Mouse (Mus musculus): Measurements from ENCODE around the gene Fbxl3.

The Fbxl3 gene

GRCm38 (mm10) chr14:103085840-103086533 lies 13.4 kb downstream of the Fbxl3 start:
- DNase-seq (ENCODE audit: low read depth, low spot score), result no peak

GRCm38 (mm10) chr14:103079209-103079977 lies 20.0 kb downstream of the Fbxl3 start:
- peak; percentile 96 for DNase-seq (ENCODE audit: low read depth, low spot score)

GRCm38 (mm10) chr14:103078006-103078912 lies 21.1 kb downstream of the Fbxl3 start:
- peak; percentile 69 for DNase-seq (ENCODE audit: low read depth, low spot score)

GRCm38 (mm10) chr14:103077272-103078005 lies 21.9 kb downstream of the Fbxl3 start:
- DNase-seq (ENCODE audit: low read depth, low spot score), result no peak

- no peak for DNase-seq (ENCODE audit: low read depth, low spot score)
These were observed 24.2 kb downstream of the Fbxl3 start for GRCm38 (mm10) chr14:103075166-103075565.

GRCm38 (mm10) chr14:103073825-103074224 lies 25.5 kb downstream of the Fbxl3 start:
- no peak for DNase-seq (ENCODE audit: low read depth, low spot score)

GRCm38 (mm10) chr14:103072731-103073130 lies 26.6 kb downstream of the Fbxl3 start:
- DNase-seq (ENCODE audit: low read depth, low spot score), result no peak

- no peak for DNase-seq (ENCODE audit: low read depth, low spot score)
These were observed 27.9 kb downstream of the Fbxl3 start for GRCm38 (mm10) chr14:103071471-103071870.

GRCm38 (mm10) chr14:103070790-103071189 lies 28.6 kb downstream of the Fbxl3 start:
- DNase-seq (ENCODE audit: low read depth, low spot score), result no peak

GRCm38 (mm10) chr14:103069864-103070611 lies 29.3 kb downstream of the Fbxl3 start, which contains the start of gene Cln5:
Gene Cln5, plus strand, starts transcription at chr14:103070216.
- DNase-seq (ENCODE audit: low read depth, low spot score), result peak; percentile 98

GRCm38 (mm10) chr14:103069465-103069863 lies 29.9 kb downstream of the Fbxl3 start:
- DNase-seq (ENCODE audit: low read depth, low spot score), result no peak

- peak; percentile 84 for DNase-seq (ENCODE audit: low read depth, low spot score)
These were observed 33.8 kb downstream of the Fbxl3 start for GRCm38 (mm10) chr14:103065294-103066167.

- DNase-seq (ENCODE audit: low read depth, low spot score), result no peak
These were observed 39.9 kb downstream of the Fbxl3 start for GRCm38 (mm10) chr14:103059495-103059894.

GRCm38 (mm10) chr14:103058998-103059397 lies 40.4 kb downstream of the Fbxl3 start:
- DNase-seq (ENCODE audit: low read depth, low spot score), result peak; percentile 24

- no peak for DNase-seq (ENCODE audit: low read depth, low spot score)
These were observed 42.8 kb downstream of the Fbxl3 start for GRCm38 (mm10) chr14:103056601-103057000.

GRCm38 (mm10) chr14:103054731-103055130 lies 44.6 kb downstream of the Fbxl3 start:
- DNase-seq (ENCODE audit: low read depth, low spot score), result no peak

GRCm38 (mm10) chr14:103051159-103051769 lies 48.1 kb downstream of the Fbxl3 start:
- DNase-seq (ENCODE audit: low read depth, low spot score), result peak; percentile 86

GRCm38 (mm10) chr14:103048292-103049086 lies 50.9 kb downstream of the Fbxl3 start:
- DNase-seq (ENCODE audit: low read depth, low spot score), result no peak

Data from brain, adult 2 months (tissue).